Mouse (Mus musculus): ENCODE measurements at regions not wholly inside any gene's neighbourhood (a gene's known extent, or its start where the extent isn't known, plus 50 kb on each side); places are given as distances from the start of the nearest gene placed in this dataset.

- H3K27ac ChIP-seq (replicated peaks; ENCODE audit: low read depth, low read length) = no peak overlapping the region
- no peaks in the 10 kb centered on the region for H3K27me3 ChIP-seq (ENCODE audit: control insufficient read depth, insufficient read depth, low read length)
- no peak overlapping the region for H3K4me2 ChIP-seq (ENCODE audit: low read depth, severe bottlenecking)
- no peak overlapping the region for H3K4me3 ChIP-seq (ENCODE audit: low read depth, low read length)
- no peaks in the 10 kb centered on the region for H3K4me1 ChIP-seq (ENCODE audit: control insufficient read depth, insufficient read depth, low read length)
- H3K9ac ChIP-seq (ENCODE audit: low read length) = no peak overlapping the region
- no peak for DNase-seq (ENCODE audit: low spot score)
- ATAC-seq (ENCODE audit: insufficient number of reproducible peaks, low FRiP score, low TSS enrichment, low read depth) = no peak
- 86% methylated on average over 4 of the region's 4 CpGs for WGBS
- H3K36me3 ChIP-seq (ENCODE audit: control insufficient read depth, insufficient read depth, low read length) = no peaks in the 10 kb centered on the region
- H3K9me3 ChIP-seq (ENCODE audit: control insufficient read depth, low read length) = no peaks in the 10 kb centered on the region
These were observed 154.4 kb downstream of the Cxxc4 start for GRCm38 (mm10) chr3:134390472-134391336.

- no peak for DNase-seq (ENCODE audit: low spot score)
- WGBS = 70% methylated on average over 4 of the region's 4 CpGs
- Histone ChIP-seq H3K4me2 (ENCODE audit: low read depth, severe bottlenecking) (no peak overlapping the region), H3K4me3 (ENCODE audit: low read depth, low read length) (no peak overlapping the region), H3K9me3 (ENCODE audit: control insufficient read depth, low read length) (no peaks in the 10 kb centered on the region), H3K27ac (replicated peaks; ENCODE audit: low read depth, low read length) (no peak overlapping the region), H3K27me3 (ENCODE audit: control insufficient read depth, insufficient read depth, low read length) (no peaks in the 10 kb centered on the region), H3K4me1 (ENCODE audit: control insufficient read depth, insufficient read depth, low read length) (no peaks in the 10 kb centered on the region), H3K9ac (ENCODE audit: low read length) (no peak overlapping the region), H3K36me3 (ENCODE audit: control insufficient read depth, insufficient read depth, low read length) (no peaks in the 10 kb centered on the region)
- ATAC-seq (ENCODE audit: insufficient number of reproducible peaks, low FRiP score, low TSS enrichment, low read depth) = no peak
These were observed 164.3 kb downstream of the Cxxc4 start for GRCm38 (mm10) chr3:134400395-134401090.

- Histone ChIP-seq H3K27me3 (ENCODE audit: control insufficient read depth, insufficient read depth, low read length) (no peaks in the 10 kb centered on the region), H3K9me3 (ENCODE audit: control insufficient read depth, low read length) (no peaks in the 10 kb centered on the region), H3K4me1 (ENCODE audit: control insufficient read depth, insufficient read depth, low read length) (no peaks in the 10 kb centered on the region), H3K4me3 (ENCODE audit: low read depth, low read length) (no peak overlapping the region), H3K9ac (ENCODE audit: low read length) (no peak overlapping the region), H3K27ac (replicated peaks; ENCODE audit: low read depth, low read length) (no peak overlapping the region), H3K36me3 (ENCODE audit: control insufficient read depth, insufficient read depth, low read length) (no peaks in the 10 kb centered on the region), H3K4me2 (ENCODE audit: low read depth, severe bottlenecking) (no peak overlapping the region)
- 84% methylated on average over 17 of the region's 17 CpGs for WGBS
- ATAC-seq (ENCODE audit: insufficient number of reproducible peaks, low FRiP score, low TSS enrichment, low read depth) = no peak
- DNase-seq (ENCODE audit: low spot score) = no peak
These were observed 179.5 kb downstream of the Cxxc4 start for GRCm38 (mm10) chr3:134415606-134416328.

GRCm38 (mm10) chr3:134427633-134428032 lies 191.3 kb downstream of the Cxxc4 start:
- Histone ChIP-seq H3K36me3 (ENCODE audit: control insufficient read depth, insufficient read depth, low read length) (no peaks in the 10 kb centered on the region), H3K4me3 (ENCODE audit: low read depth, low read length) (no peak overlapping the region), H3K27me3 (ENCODE audit: control insufficient read depth, insufficient read depth, low read length) (no peaks in the 10 kb centered on the region), H3K9ac (ENCODE audit: low read length) (no peak overlapping the region), H3K4me2 (ENCODE audit: low read depth, severe bottlenecking) (no peak overlapping the region), H3K4me1 (ENCODE audit: control insufficient read depth, insufficient read depth, low read length) (no peaks in the 10 kb centered on the region), H3K9me3 (ENCODE audit: control insufficient read depth, low read length) (no peaks in the 10 kb centered on the region), H3K27ac (replicated peaks; ENCODE audit: low read depth, low read length) (no peak overlapping the region)
- WGBS = 75% methylated on average over 3 of the region's 3 CpGs
- ATAC-seq (ENCODE audit: insufficient number of reproducible peaks, low FRiP score, low TSS enrichment, low read depth) (no peak), DNase-seq (ENCODE audit: low spot score) (no peak)

GRCm38 (mm10) chr3:134466611-134467010 lies 230.3 kb downstream of the Cxxc4 start:
- Histone ChIP-seq H3K4me2 (ENCODE audit: low read depth, severe bottlenecking) (no peak overlapping the region), H3K27ac (replicated peaks; ENCODE audit: low read depth, low read length) (no peak overlapping the region), H3K4me3 (ENCODE audit: low read depth, low read length) (no peak overlapping the region), H3K9ac (ENCODE audit: low read length) (no peak overlapping the region), H3K9me3 (ENCODE audit: control insufficient read depth, low read length) (no peaks in the 10 kb centered on the region), H3K4me1 (ENCODE audit: control insufficient read depth, insufficient read depth, low read length) (no peaks in the 10 kb centered on the region), H3K27me3 (ENCODE audit: control insufficient read depth, insufficient read depth, low read length) (no peaks in the 10 kb centered on the region), H3K36me3 (ENCODE audit: control insufficient read depth, insufficient read depth, low read length) (no peaks in the 10 kb centered on the region)
- no peak for ATAC-seq (ENCODE audit: insufficient number of reproducible peaks, low FRiP score, low TSS enrichment, low read depth)
- 78% methylated on average over 1 of the region's 1 CpGs for WGBS
- DNase-seq (ENCODE audit: low spot score) = no peak

- Histone ChIP-seq H3K4me1 (ENCODE audit: control insufficient read depth, insufficient read depth, low read length) (no peaks in the 10 kb centered on the region), H3K27ac (replicated peaks; ENCODE audit: low read depth, low read length) (no peak overlapping the region), H3K9me3 (ENCODE audit: control insufficient read depth, low read length) (no peaks in the 10 kb centered on the region), H3K9ac (ENCODE audit: low read length) (no peak overlapping the region), H3K27me3 (ENCODE audit: control insufficient read depth, insufficient read depth, low read length) (no peaks in the 10 kb centered on the region), H3K4me2 (ENCODE audit: low read depth, severe bottlenecking) (no peak overlapping the region), H3K4me3 (ENCODE audit: low read depth, low read length) (no peak overlapping the region), H3K36me3 (ENCODE audit: control insufficient read depth, insufficient read depth, low read length) (no peaks in the 10 kb centered on the region)
- DNase-seq (ENCODE audit: low spot score) (no peak), ATAC-seq (ENCODE audit: insufficient number of reproducible peaks, low FRiP score, low TSS enrichment, low read depth) (no peak)
- 85% methylated on average over 2 of the region's 2 CpGs for WGBS
These were observed 251.0 kb downstream of the Cxxc4 start for GRCm38 (mm10) chr3:134487280-134487679.

GRCm38 (mm10) chr3:134489966-134490543 lies 253.8 kb downstream of the Cxxc4 start:
- ATAC-seq (ENCODE audit: insufficient number of reproducible peaks, low FRiP score, low TSS enrichment, low read depth) (no peak), DNase-seq (ENCODE audit: low spot score) (no peak)
- no peaks in the 10 kb centered on the region for H3K27me3 ChIP-seq (ENCODE audit: control insufficient read depth, insufficient read depth, low read length)
- no peaks in the 10 kb centered on the region for H3K4me1 ChIP-seq (ENCODE audit: control insufficient read depth, insufficient read depth, low read length)
- no peak overlapping the region for H3K4me2 ChIP-seq (ENCODE audit: low read depth, severe bottlenecking)
- no peak overlapping the region for H3K4me3 ChIP-seq (ENCODE audit: low read depth, low read length)
- H3K9me3 ChIP-seq (ENCODE audit: control insufficient read depth, low read length) = no peaks in the 10 kb centered on the region
- no peaks in the 10 kb centered on the region for H3K36me3 ChIP-seq (ENCODE audit: control insufficient read depth, insufficient read depth, low read length)
- 88% methylated on average over 5 of the region's 5 CpGs for WGBS
- no peak overlapping the region for H3K9ac ChIP-seq (ENCODE audit: low read length)
- H3K27ac ChIP-seq (replicated peaks; ENCODE audit: low read depth, low read length) = no peak overlapping the region

- Histone ChIP-seq H3K36me3 (ENCODE audit: control insufficient read depth, insufficient read depth, low read length) (no peaks in the 10 kb centered on the region), H3K4me1 (ENCODE audit: control insufficient read depth, insufficient read depth, low read length) (no peaks in the 10 kb centered on the region), H3K9ac (ENCODE audit: low read length) (no peak overlapping the region), H3K4me3 (ENCODE audit: low read depth, low read length) (no peak overlapping the region), H3K4me2 (ENCODE audit: low read depth, severe bottlenecking) (no peak overlapping the region), H3K9me3 (ENCODE audit: control insufficient read depth, low read length) (no peaks in the 10 kb centered on the region), H3K27me3 (ENCODE audit: control insufficient read depth, insufficient read depth, low read length) (no peaks in the 10 kb centered on the region), H3K27ac (replicated peaks; ENCODE audit: low read depth, low read length) (no peak overlapping the region)
- WGBS = 87% methylated on average over 6 of the region's 6 CpGs
- DNase-seq (ENCODE audit: low spot score) (no peak), ATAC-seq (ENCODE audit: insufficient number of reproducible peaks, low FRiP score, low TSS enrichment, low read depth) (no peak)
These were observed 273.4 kb downstream of the Cxxc4 start for GRCm38 (mm10) chr3:134509702-134510101.
